Mouse (Mus musculus) liver, embryonic 12.5 days (tissue): ENCODE data around the gene Lrrc8d. TPM values are rescaled to one million over a fixed set of nuclear protein-coding genes. Genes with fewer than 3 reads are reported as not detected.

Source experiments
- ATAC-seq: fragments of 200-750 bp; cut with Nextera tagmentation; 2 replicates; pipeline ENCODE4 v1.8.0; 2017; ENCODE audit warnings: moderate number of reproducible peaks, mild to moderate bottlenecking, moderate library complexity
- H3K27ac ChIP-seq: fragments of 300-500 bp; sonication (generic); 2 replicates; pipeline ENCODE4 v1.5.1; 2016; ENCODE audit warnings: mild to moderate bottlenecking
- H3K27me3 ChIP-seq: fragments of 300-500 bp; sonication (generic); replicated peaks from 2 replicates; pipeline ENCODE4 v1.6.1; 2016; ENCODE audit warnings: mild to moderate bottlenecking, moderate library complexity
- H3K36me3 ChIP-seq: fragments of 300-500 bp; sonication (generic); 2 replicates; pipeline ENCODE4 v1.6.1; 2016; ENCODE audit warnings: mild to moderate bottlenecking, moderate library complexity
- H3K4me1 ChIP-seq: fragments of 300-500 bp; sonication (generic); 2 replicates; pipeline ENCODE4 v1.6.1; 2016
- H3K4me2 ChIP-seq: fragments of 300-500 bp; sonication (generic); 2 replicates; pipeline ENCODE4 v1.6.1; 2016; ENCODE audit warnings: mild to moderate bottlenecking, moderate library complexity
- H3K4me3 ChIP-seq: fragments of 300-500 bp; sonication (generic); 2 replicates; pipeline ENCODE4 v1.5.1; 2016; ENCODE audit warnings: mild to moderate bottlenecking, moderate library complexity
- H3K9ac ChIP-seq: fragments of 300-500 bp; sonication (generic); 2 replicates; pipeline ENCODE4 v1.6.1; 2016; ENCODE audit warnings: mild to moderate bottlenecking, moderate library complexity
- H3K9me3 ChIP-seq: fragments of 300-500 bp; sonication (generic); replicated peaks from 2 replicates; pipeline ENCODE4 v1.6.1; 2016; ENCODE audit warnings: mild to moderate bottlenecking, moderate library complexity
- WGBS: fragments of 180-500 bp; shearing (Covaris S2); methylation state at CpG from one replicate; pipeline ENCODE4 v1.1.7; 2016; ENCODE audit not compliant: insufficient replicate concordance; 5-methylcytosine and 5-hydroxymethylcytosine counted together
- polyA plus RNA-seq: library from polyadenylated mRNA; unstranded; fragments of >200 nt; fragmentation: Nextera tagmentation; extraction: Ambion mirVana; gene quantifications from 2 replicates; pipeline ENCODE4 v1.2.1, GENCODE M21; 2016

Lrrc8d gene
- polyA plus RNA-seq, 1 experiment from 2014 or later: 14.5 TPM

GRCm38 (mm10) chr5:105784724-105785123 lies 85.0 kb downstream of the Lrrc8d start:
- Histone ChIP-seq H3K27me3 (no peaks in the 10 kb centered on the region), H3K4me2 (no peak overlapping the region), H3K9me3 (no peaks in the 10 kb centered on the region), H3K36me3 (no peaks in the 10 kb centered on the region), H3K4me1 (peaks cover 25% of the 10 kb centered on the region), H3K27ac (no peak overlapping the region), H3K9ac (no peak overlapping the region), H3K4me3 (no peak overlapping the region)
- WGBS: 78% methylated on average over 10 of the region's 10 CpGs
- ATAC-seq: no peak

DNA sequence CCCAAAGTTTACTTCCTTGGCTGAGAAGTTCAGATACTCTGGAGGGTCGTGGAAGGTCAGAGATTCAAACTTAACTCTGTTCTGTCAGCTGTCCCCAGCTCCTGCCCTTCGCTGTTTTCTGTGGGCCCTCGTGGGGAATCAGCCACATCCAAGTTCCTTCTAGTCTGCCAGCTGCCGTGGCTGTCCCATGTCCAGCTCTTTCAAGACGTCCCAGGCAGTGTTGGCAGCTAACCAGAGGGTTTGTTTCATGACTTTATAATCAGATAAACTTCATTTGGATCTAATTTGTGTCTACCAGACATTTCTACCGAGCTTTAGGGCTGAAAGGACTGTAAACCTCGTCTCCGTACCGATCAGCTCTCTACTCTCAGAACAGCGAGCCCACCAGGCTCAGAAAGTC lies 87.8 kb downstream of the Lrrc8d start:
- Histone ChIP-seq H3K4me3 (no peak overlapping the region), H3K4me2 (no peak overlapping the region), H3K27ac (no peak overlapping the region), H3K4me1 (peaks cover 52% of the 10 kb centered on the region), H3K9me3 (no peaks in the 10 kb centered on the region), H3K9ac (no peak overlapping the region), H3K36me3 (no peaks in the 10 kb centered on the region), H3K27me3 (no peaks in the 10 kb centered on the region)
- 72% methylated on average over 10 of the region's 10 CpGs for WGBS
- ATAC-seq: no peak

DNA sequence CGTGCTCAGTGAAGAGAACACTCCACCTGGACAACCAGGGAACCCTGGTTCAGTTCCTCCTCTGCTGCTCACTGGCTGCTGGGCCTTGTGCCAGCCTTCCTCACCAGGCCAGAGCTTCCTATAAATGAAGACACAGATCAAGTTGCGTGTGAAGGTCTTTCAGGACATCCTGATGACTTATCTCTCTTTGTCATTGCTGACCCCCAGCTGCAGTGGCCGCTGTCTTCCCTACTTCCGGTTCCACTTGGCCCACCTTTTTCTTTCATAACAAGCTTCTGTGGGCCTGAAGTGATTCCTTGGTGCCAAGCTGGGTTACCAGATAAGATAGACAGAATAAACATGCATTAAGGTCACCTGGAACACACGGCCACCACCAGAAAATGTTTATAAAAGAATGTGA lies 90.0 kb downstream of the Lrrc8d start:
- peaks cover 59% of the 10 kb centered on the region for H3K4me1 ChIP-seq
- H3K4me2 ChIP-seq: no peak overlapping the region
- no peaks in the 10 kb centered on the region for H3K9me3 ChIP-seq
- H3K27ac ChIP-seq: no peak overlapping the region
- whole genome bisulfite sequencing: 42% methylated on average over 5 of the region's 5 CpGs
- H3K36me3 ChIP-seq: no peaks in the 10 kb centered on the region
- H3K4me3 ChIP-seq: no peak overlapping the region
- ATAC-seq: no peak
- H3K9ac ChIP-seq: no peak overlapping the region
- no peaks in the 10 kb centered on the region for H3K27me3 ChIP-seq

GRCm38 (mm10) chr5:105792331-105792801 lies 92.6 kb downstream of the Lrrc8d start:
- peak overlapping the region; percentile 38 for H3K4me2 ChIP-seq
- no peaks in the 10 kb centered on the region for H3K27me3 ChIP-seq
- H3K9ac ChIP-seq: no peak overlapping the region
- peak overlapping the region; percentile 57 for H3K27ac ChIP-seq
- H3K9me3 ChIP-seq: no peaks in the 10 kb centered on the region
- no peaks in the 10 kb centered on the region for H3K36me3 ChIP-seq
- no peak overlapping the region for H3K4me3 ChIP-seq
- WGBS: 40% methylated on average over 8 of the region's 8 CpGs
- H3K4me1 ChIP-seq: peaks cover 50% of the 10 kb centered on the region
- ATAC-seq: peak; percentile 57

- peak; percentile 47; the same call in 1 of the 2 replicates for ATAC-seq
- H3K4me3 ChIP-seq: no peak overlapping the region
- 42% methylated on average over 13 of the region's 13 CpGs for WGBS
- H3K36me3 ChIP-seq: no peaks in the 10 kb centered on the region
- H3K9ac ChIP-seq: no peak overlapping the region
- H3K4me2 ChIP-seq: peak overlapping the region; percentile 38
- no peaks in the 10 kb centered on the region for H3K27me3 ChIP-seq
- H3K9me3 ChIP-seq: no peaks in the 10 kb centered on the region
- H3K27ac ChIP-seq: peak overlapping the region; percentile 57; the same call in 1 of the 2 replicates
- H3K4me1 ChIP-seq: peaks cover 51% of the 10 kb centered on the region
These were observed 93.2 kb downstream of the Lrrc8d start for GRCm38 (mm10) chr5:105792853-105793547.

GRCm38 (mm10) chr5:105793548-105793940 lies 93.8 kb downstream of the Lrrc8d start:
- H3K4me1 ChIP-seq: peaks cover 49% of the 10 kb centered on the region
- ATAC-seq: no peak
- H3K27me3 ChIP-seq: no peaks in the 10 kb centered on the region
- no peaks in the 10 kb centered on the region for H3K36me3 ChIP-seq
- peak overlapping the region; percentile 57; the same call in 1 of the 2 replicates for H3K27ac ChIP-seq
- H3K9ac ChIP-seq: no peak overlapping the region
- no peaks in the 10 kb centered on the region for H3K9me3 ChIP-seq
- WGBS: 67% methylated on average over 5 of the region's 5 CpGs
- H3K4me3 ChIP-seq: no peak overlapping the region
- no peak overlapping the region for H3K4me2 ChIP-seq

GRCm38 (mm10) chr5:105798421-105798820 lies 98.7 kb downstream of the Lrrc8d start:
- no peaks in the 10 kb centered on the region for H3K27me3 ChIP-seq
- H3K9me3 ChIP-seq: no peaks in the 10 kb centered on the region
- H3K4me2 ChIP-seq: no peak overlapping the region
- H3K27ac ChIP-seq: no peak overlapping the region
- no peak overlapping the region for H3K9ac ChIP-seq
- 49% methylated on average over 4 of the region's 4 CpGs for WGBS
- ATAC-seq: no peak
- H3K4me1 ChIP-seq: peaks cover 39% of the 10 kb centered on the region
- H3K4me3 ChIP-seq: no peak overlapping the region
- no peaks in the 10 kb centered on the region for H3K36me3 ChIP-seq

GRCm38 (mm10) chr5:105799850-105800635 lies 100.3 kb downstream of the Lrrc8d start:
- peaks cover 41% of the 10 kb centered on the region for H3K4me1 ChIP-seq
- no peaks in the 10 kb centered on the region for H3K9me3 ChIP-seq
- WGBS: 41% methylated on average over 13 of the region's 13 CpGs
- no peak overlapping the region for H3K4me3 ChIP-seq
- peak overlapping the region; percentile 51 for H3K27ac ChIP-seq
- H3K4me2 ChIP-seq: 0 out of 2 replicates have a peak overlapping the region, but pooled peaks have one; percentile 3
- H3K36me3 ChIP-seq: no peaks in the 10 kb centered on the region
- ATAC-seq: no peak
- no peaks in the 10 kb centered on the region for H3K27me3 ChIP-seq
- no peak overlapping the region; the same call in 1 of the 2 replicates for H3K9ac ChIP-seq

DNA sequence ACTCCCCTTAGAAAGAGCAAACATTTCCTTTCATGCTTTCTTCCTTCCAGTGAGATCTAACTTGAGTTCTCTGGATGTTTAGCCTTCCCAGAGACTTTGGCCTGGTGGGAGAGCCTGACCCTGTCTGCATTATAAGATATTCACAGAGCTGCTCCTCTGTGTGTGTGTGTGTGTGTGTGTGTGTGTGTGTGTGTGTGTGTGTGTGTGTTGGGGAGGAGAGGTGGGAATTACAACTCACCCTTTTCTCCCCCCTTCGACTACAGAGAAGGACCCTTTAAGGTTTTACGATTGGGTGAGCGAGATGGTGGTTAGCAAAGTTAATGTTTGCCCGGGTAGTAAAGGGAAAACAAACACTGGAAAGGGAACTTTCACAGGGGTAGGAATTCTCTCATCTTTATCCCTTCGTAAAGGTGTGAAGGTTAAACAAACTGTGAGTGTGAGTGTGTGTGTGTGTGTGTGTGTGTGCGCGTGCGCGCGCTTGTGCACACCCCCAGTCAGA lies 101.3 kb downstream of the Lrrc8d start:
- peak; percentile 57; the same call in 1 of the 2 replicates for ATAC-seq
- Histone ChIP-seq H3K9ac (no peak overlapping the region), H3K36me3 (no peaks in the 10 kb centered on the region), H3K4me1 (peaks cover 41% of the 10 kb centered on the region), H3K4me3 (no peak overlapping the region), H3K4me2 (no peak overlapping the region), H3K27me3 (no peaks in the 10 kb centered on the region), H3K27ac (peak overlapping the region; percentile 51), H3K9me3 (no peaks in the 10 kb centered on the region)
- WGBS: 69% methylated on average over 10 of the region's 10 CpGs

DNA sequence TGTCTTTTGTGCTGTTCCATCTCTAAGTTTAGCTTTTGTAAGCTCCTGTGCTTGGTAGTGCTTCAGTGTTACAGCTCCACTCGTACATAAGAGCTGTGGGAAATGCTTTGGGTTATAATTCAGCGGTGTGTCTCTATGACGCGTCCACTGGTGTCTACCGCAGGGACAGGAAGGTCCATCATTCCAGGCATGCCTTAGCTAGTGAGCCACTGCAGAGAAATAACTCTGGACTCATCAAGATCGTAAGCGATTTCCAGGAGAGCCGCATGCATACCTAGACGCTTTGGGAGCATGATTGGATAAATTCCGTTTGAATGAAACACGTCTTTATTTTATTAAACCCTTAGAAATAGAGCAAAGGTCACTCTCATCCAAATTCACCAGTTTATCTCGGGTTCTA lies 106.2 kb downstream of the Lrrc8d start:
- no peaks in the 10 kb centered on the region for H3K27me3 ChIP-seq
- H3K27ac ChIP-seq: no peak overlapping the region
- ATAC-seq: no peak
- no peaks in the 10 kb centered on the region for H3K9me3 ChIP-seq
- H3K36me3 ChIP-seq: no peaks in the 10 kb centered on the region
- H3K4me3 ChIP-seq: no peak overlapping the region
- WGBS: 84% methylated on average over 12 of the region's 12 CpGs
- no peak overlapping the region for H3K4me2 ChIP-seq
- H3K4me1 ChIP-seq: peaks cover 36% of the 10 kb centered on the region
- H3K9ac ChIP-seq: no peak overlapping the region

- 58% methylated on average over 7 of the region's 7 CpGs for WGBS
- no peak for ATAC-seq
- H3K4me1 ChIP-seq: peaks cover 24% of the 10 kb centered on the region
- no peaks in the 10 kb centered on the region for H3K9me3 ChIP-seq
- H3K9ac ChIP-seq: no peak overlapping the region
- no peak overlapping the region for H3K4me2 ChIP-seq
- H3K27me3 ChIP-seq: no peaks in the 10 kb centered on the region
- no peak overlapping the region for H3K27ac ChIP-seq
- peaks cover 12% of the 10 kb centered on the region for H3K36me3 ChIP-seq
- no peak overlapping the region for H3K4me3 ChIP-seq
These were observed 107.7 kb downstream of the Lrrc8d start for GRCm38 (mm10) chr5:105807461-105807860.

DNA sequence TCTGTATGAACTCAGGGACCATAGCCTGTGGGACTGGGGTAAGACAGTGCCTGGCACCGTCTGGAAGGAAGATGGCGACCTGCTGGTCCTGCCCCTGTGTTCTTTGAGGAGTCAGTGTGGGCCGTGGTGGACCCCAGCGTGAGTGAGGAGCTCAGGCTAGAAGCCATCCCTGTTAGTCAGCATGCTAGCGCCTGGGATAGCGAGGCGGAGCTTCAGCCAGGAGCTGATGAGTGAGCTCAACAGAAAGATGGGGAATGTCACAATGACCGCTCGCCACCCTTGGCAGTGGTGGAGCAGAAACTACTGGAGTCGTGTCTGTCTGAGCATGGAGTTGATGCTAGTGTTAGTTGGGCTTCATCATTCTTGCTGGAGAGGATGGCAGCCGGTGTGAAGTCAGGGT lies 109.3 kb downstream of the Lrrc8d start:
- 78% methylated on average over 11 of the region's 11 CpGs for WGBS
- no peak overlapping the region for H3K4me2 ChIP-seq
- H3K9me3 ChIP-seq: 0 out of 2 replicates have a peak, but pooled peaks cover 2% of the 10 kb centered on the region
- ATAC-seq: no peak
- H3K9ac ChIP-seq: no peak overlapping the region
- H3K36me3 ChIP-seq: peaks cover 28% of the 10 kb centered on the region
- H3K27me3 ChIP-seq: no peaks in the 10 kb centered on the region
- no peak overlapping the region for H3K27ac ChIP-seq
- no peak overlapping the region for H3K4me3 ChIP-seq
- peaks cover 24% of the 10 kb centered on the region for H3K4me1 ChIP-seq
